20 mouse cellular contexts compared by ENCODE assay signal in genomic region chr17:45264434-45264833, GRCm38 (mm10).
"Had no signal": no experiment of that assay in that cellular context is flagged by ENCODE, and none has a peak within 500 bp of the region (broad histone marks: within the 10 kb centered on the region; RNA-seq: fewer than 3 reads in every experiment).

No protein-coding gene starts in this region.

- H3K27me3 ChIP-seq: liver, embryonic 12.5 days; liver, embryonic 15.5 days; stomach, embryonic 15.5 days had no signal

- H3K4me1 ChIP-seq: limb, embryonic 12.5 days; liver, embryonic 12.5 days; liver, embryonic 15.5 days; stomach, embryonic 15.5 days had no signal

- H3K36me3 ChIP-seq: kidney, embryonic 15.5 days; limb, embryonic 12.5 days; liver, embryonic 12.5 days; liver, embryonic 15.5 days; stomach, embryonic 15.5 days had no signal

- H3K9ac ChIP-seq: kidney, embryonic 15.5 days; limb, embryonic 12.5 days; liver, embryonic 12.5 days; liver, embryonic 15.5 days; stomach, embryonic 15.5 days had no signal

- H3K27ac ChIP-seq: kidney, embryonic 15.5 days; left cerebral cortex, adult 2 months; limb, embryonic 12.5 days; liver, embryonic 12.5 days; liver, embryonic 15.5 days; stomach, embryonic 15.5 days had no signal

- H3K4me2 ChIP-seq: kidney, embryonic 15.5 days; limb, embryonic 12.5 days; liver, embryonic 12.5 days; liver, embryonic 15.5 days; midbrain, embryonic 11.5 days; stomach, embryonic 15.5 days had no signal

- H3K9me3 ChIP-seq: kidney, embryonic 15.5 days; limb, embryonic 12.5 days; liver, embryonic 12.5 days; liver, embryonic 15.5 days; stomach, embryonic 15.5 days had no signal

- DNase-seq: kidney, adult 18-20 months; kidney, postnatal 14 days; layer of hippocampus, postnatal 36 days; liver; lung, adult 18-20 months; lung, postnatal 4 days; midbrain, embryonic 14.5 days; right cerebral cortex, postnatal 25 days; spleen, adult 18-20 months; thymus, adult 18-20 months; thymus, postnatal 36 days had no signal

- H3K4me3 ChIP-seq: kidney, embryonic 15.5 days; left cerebral cortex, adult 2 months; limb, embryonic 12.5 days; liver, embryonic 12.5 days; liver, embryonic 15.5 days; stomach, embryonic 15.5 days had no signal

- ATAC-seq: inflammation-experienced regulatory T-cells, adult 6 months; intestine, embryonic 16.5 days; liver, embryonic 12.5 days had no signal
